Mouse (Mus musculus) liver, embryonic 16.5 days (tissue): ENCODE measurements around the gene Gm9508. TPM values are rescaled to one million over a fixed set of nuclear protein-coding genes. Genes with fewer than 3 reads are reported as not detected.

Experiments used
- ATAC-seq: fragments of 200-750 bp; cut with Nextera tagmentation; 2 replicates; pipeline ENCODE4 v1.8.0; 2017; ENCODE audit warnings: low read depth, mild to moderate bottlenecking, moderate number of reproducible peaks, moderate library complexity
- H3K27ac ChIP-seq: fragments of 300-500 bp; sonication (generic); 2 replicates; pipeline ENCODE4 v1.5.1; 2014; ENCODE audit warnings: mild to moderate bottlenecking, low read length
- H3K27me3 ChIP-seq: fragments of 300-500 bp; sonication (generic); 2 replicates; pipeline ENCODE4 v1.6.1; 2014; ENCODE audit warnings: low read depth, low read length, mixed read lengths; ENCODE audit not compliant: control insufficient read depth, insufficient read depth
- H3K36me3 ChIP-seq: fragments of 300-500 bp; sonication (generic); 2 replicates; pipeline ENCODE4 v1.6.1; 2014; ENCODE audit warnings: mild to moderate bottlenecking; ENCODE audit not compliant: control insufficient read depth, insufficient read depth
- H3K4me1 ChIP-seq: fragments of 300-500 bp; sonication (generic); 2 replicates; pipeline ENCODE4 v1.6.1; 2014; ENCODE audit warnings: low read depth, low read length, mixed read lengths; ENCODE audit not compliant: control insufficient read depth
- H3K4me2 ChIP-seq: fragments of 300-500 bp; sonication (generic); 2 replicates; pipeline ENCODE4 v1.6.1; 2014; ENCODE audit warnings: low read depth, low read length, mixed read lengths
- H3K4me3 ChIP-seq: fragments of 300-500 bp; sonication (generic); 2 replicates; pipeline ENCODE4 v1.5.1; 2014; ENCODE audit warnings: low read depth, mild to moderate bottlenecking, low read length
- H3K9ac ChIP-seq: fragments of 300-500 bp; sonication (generic); 2 replicates; pipeline ENCODE4 v1.6.1; 2014; ENCODE audit warnings: low read depth, low read length
- H3K9me3 ChIP-seq: fragments of 300-500 bp; sonication (generic); replicated peaks from 2 replicates; pipeline ENCODE4 v1.6.1; 2016; ENCODE audit warnings: low read length; ENCODE audit not compliant: control insufficient read depth
- WGBS: fragments of 180-500 bp; shearing (Covaris S2); extraction: QIAGEN DNeasy Blood & Tissue Kit; methylation state at CpG from one replicate; pipeline ENCODE4 v1.1.7; 2014; ENCODE audit not compliant: insufficient replicate concordance; 5-methylcytosine and 5-hydroxymethylcytosine counted together
- polyA plus RNA-seq: library from polyadenylated mRNA; unstranded; fragments of >200 nt; fragmentation: Nextera tagmentation; extraction: Ambion mirVana; gene quantifications from 2 replicates; pipeline ENCODE4 v1.2.1, GENCODE M21; 2015

Gene Gm9508
- polyA plus RNA-seq, 1 experiment from 2014 or later, result not detected

DNA sequence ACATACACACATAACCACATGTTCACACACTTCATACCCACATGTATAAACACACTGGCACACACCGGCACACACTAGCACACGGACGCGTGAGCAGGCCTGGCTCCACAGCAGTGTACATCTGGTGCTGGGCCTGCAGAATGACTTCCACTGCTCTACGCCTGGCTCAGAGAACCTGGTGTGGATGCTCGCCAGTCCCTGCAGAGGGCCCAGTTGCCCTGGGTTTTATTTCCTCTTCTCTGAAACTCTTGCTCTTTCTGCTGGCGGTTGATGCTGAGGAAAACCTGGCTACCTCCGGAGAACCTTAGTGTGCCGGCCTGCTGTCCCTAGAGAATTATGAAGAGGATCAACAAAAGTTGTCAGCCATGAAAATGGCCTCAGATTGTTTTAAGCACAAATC, 45.0 kb downstream of the Gm9508 start:
- Histone ChIP-seq H3K9me3 (no peaks in the 10 kb centered on the region), H3K9ac (no peak overlapping the region), H3K27me3 (no peaks in the 10 kb centered on the region), H3K27ac (no peak overlapping the region), H3K4me3 (no peak overlapping the region), H3K4me1 (no peaks in the 10 kb centered on the region), H3K4me2 (no peak overlapping the region), H3K36me3 (no peaks in the 10 kb centered on the region)
- no peak for ATAC-seq
- 80% methylated on average over 9 of the region's 9 CpGs for WGBS

DNA sequence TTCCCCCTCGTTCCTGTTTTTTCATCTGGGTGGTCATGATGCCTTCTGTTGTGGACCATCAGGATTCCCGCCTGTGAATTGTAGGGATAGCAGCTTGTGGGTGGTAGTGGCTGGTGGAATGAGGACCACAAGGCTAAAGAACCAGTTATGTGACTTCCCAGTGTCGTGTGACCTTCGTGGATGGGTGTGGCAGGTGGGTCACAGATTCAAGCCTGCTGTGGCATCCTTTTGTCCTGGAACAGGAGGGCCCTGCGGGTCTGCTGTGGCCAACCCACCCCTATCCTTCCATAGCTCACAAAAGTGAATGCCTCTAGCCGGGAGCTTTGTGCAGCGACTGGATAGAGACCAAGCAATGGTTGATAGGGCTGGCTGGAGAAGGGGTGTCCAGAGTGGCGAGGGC, 49.1 kb downstream of the Gm9508 start:
- Histone ChIP-seq H3K4me1 (no peaks in the 10 kb centered on the region), H3K9me3 (no peaks in the 10 kb centered on the region), H3K4me3 (no peak overlapping the region), H3K27ac (no peak overlapping the region), H3K36me3 (peaks cover 21% of the 10 kb centered on the region), H3K27me3 (no peaks in the 10 kb centered on the region), H3K4me2 (no peak overlapping the region), H3K9ac (no peak overlapping the region)
- 73% methylated on average over 8 of the region's 8 CpGs for WGBS
- no peak for ATAC-seq

DNA sequence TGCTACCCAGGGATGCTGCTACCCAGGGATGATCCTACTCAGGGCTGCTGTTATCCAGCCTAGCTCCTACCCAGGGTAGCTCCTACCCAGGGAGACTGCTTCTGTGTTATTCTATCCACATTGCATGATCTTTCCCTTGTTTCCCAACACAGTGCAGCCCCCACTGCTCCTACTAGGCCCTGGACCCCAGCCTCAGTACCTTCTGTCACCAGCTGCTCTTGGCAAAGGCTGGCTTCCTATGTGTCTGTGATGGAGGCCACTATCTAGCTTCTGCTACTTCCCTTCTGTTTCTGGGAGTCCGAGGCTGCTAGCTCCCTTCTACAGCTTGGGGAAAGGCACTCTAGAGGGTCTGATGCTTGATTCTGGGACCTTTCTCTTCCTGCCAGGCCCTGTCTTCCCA, 49.6 kb downstream of the Gm9508 start:
- Histone ChIP-seq H3K36me3 (peaks cover 21% of the 10 kb centered on the region), H3K27me3 (no peaks in the 10 kb centered on the region), H3K9me3 (no peaks in the 10 kb centered on the region), H3K4me1 (no peaks in the 10 kb centered on the region), H3K9ac (no peak overlapping the region), H3K4me2 (no peak overlapping the region), H3K27ac (no peak overlapping the region), H3K4me3 (no peak overlapping the region)
- 33% methylated on average over 1 of the region's 1 CpGs for WGBS
- ATAC-seq, result no peak

Other genes with a start within 250 kb of the Gm9508 start
- gene Fam207a, start 181.4 kb downstream of the Gm9508 start, polyA plus RNA-seq, result 12.1 and 13.8 TPM in 2 replicates
- gene Itgb2, start 167.0 kb downstream of the Gm9508 start, polyA plus RNA-seq, result 18.2 and 20.6 TPM in 2 replicates
- 87.3 and 94.5 TPM in 2 replicates for gene Pttg1ip, start 115.5 kb downstream of the Gm9508 start, polyA plus RNA-seq
- gene Sumo3, start 91.1 kb downstream of the Gm9508 start, polyA plus RNA-seq, result 82.3 and 92.2 TPM in 2 replicates
- 0.61 TPM in 1 of 2 replicates, not detected in the other for gene Gm49325, start 91.0 kb downstream of the Gm9508 start, polyA plus RNA-seq
- gene Ube2g2, start 75.0 kb downstream of the Gm9508 start, polyA plus RNA-seq, result 43.7 and 46.3 TPM in 2 replicates
- gene Tspear, start 10.7 kb downstream of the Gm9508 start, polyA plus RNA-seq, result 0.05 TPM in 1 of 2 replicates, not detected in the other
- not detected in 2 replicates for gene Gm19402, start 6.5 kb downstream of the Gm9508 start, polyA plus RNA-seq
- not detected in 2 replicates for gene Gm10272, start 9.4 kb upstream of the Gm9508 start, polyA plus RNA-seq
- not detected in 2 replicates for gene Gm10024, start 14.2 kb upstream of the Gm9508 start, polyA plus RNA-seq
- gene Gm10142, start 18.6 kb upstream of the Gm9508 start, polyA plus RNA-seq, result not detected in 2 replicates
- gene Krtap12-1, start 23.4 kb upstream of the Gm9508 start, polyA plus RNA-seq, result not detected in 2 replicates
- gene Gm10100, start 29.3 kb upstream of the Gm9508 start, polyA plus RNA-seq, result not detected in 2 replicates
- not detected in 2 replicates for gene Gm18596, start 45.4 kb upstream of the Gm9508 start, polyA plus RNA-seq
- not detected in 2 replicates for gene Gm9736, start 54.1 kb upstream of the Gm9508 start, polyA plus RNA-seq
- not detected in 2 replicates for gene Gm3233, start 62.4 kb upstream of the Gm9508 start, polyA plus RNA-seq
- not detected in 2 replicates for gene Gm3238, start 74.1 kb upstream of the Gm9508 start, polyA plus RNA-seq
- gene Gm7138, start 79.7 kb upstream of the Gm9508 start, polyA plus RNA-seq, result not detected in 2 replicates
- not detected in 2 replicates for gene Gm3250, start 85.3 kb upstream of the Gm9508 start, polyA plus RNA-seq
- not detected in 2 replicates for gene Gm7137, start 91.0 kb upstream of the Gm9508 start, polyA plus RNA-seq
- not detected in 2 replicates for gene Gm9639, start 97.8 kb upstream of the Gm9508 start, polyA plus RNA-seq
- gene Gm19668, start 101.9 kb upstream of the Gm9508 start, polyA plus RNA-seq, result not detected in 2 replicates
- not detected in 2 replicates for gene Gm9507, start 114.6 kb upstream of the Gm9508 start, polyA plus RNA-seq
- not detected in 2 replicates for gene Gm2696, start 117.4 kb upstream of the Gm9508 start, polyA plus RNA-seq
- gene Krtap10-4, start 129.9 kb upstream of the Gm9508 start, polyA plus RNA-seq, result not detected in 2 replicates
- not detected in 2 replicates for gene Krtap10-10, start 138.7 kb upstream of the Gm9508 start, polyA plus RNA-seq
- gene Gm36176, start 149.6 kb upstream of the Gm9508 start, polyA plus RNA-seq, result not detected in 2 replicates
- gene Gm10318, start 155.6 kb upstream of the Gm9508 start, polyA plus RNA-seq, result not detected in 2 replicates
- not detected in 2 replicates for gene Gm3285, start 164.7 kb upstream of the Gm9508 start, polyA plus RNA-seq
- 16.5 and 18.6 TPM in 2 replicates for gene Lrrc3, start 205.3 kb upstream of the Gm9508 start, polyA plus RNA-seq